Mouse (Mus musculus) cerebellum, postnatal 4 days (tissue): ENCODE results near the gene Hnrnpab.
A peak's percentile ranks its signal among the peaks of the same experiment; 100 is the strongest.

Experiments
- DNase-seq, 2 experiments: peaks; one replicate each; pipeline ENCODE4 v3.0.0; 2022; ENCODE audit warnings: low spot score in 2 of 2, mixed read lengths in 1 of 2

Gene Hnrnpab

DNA sequence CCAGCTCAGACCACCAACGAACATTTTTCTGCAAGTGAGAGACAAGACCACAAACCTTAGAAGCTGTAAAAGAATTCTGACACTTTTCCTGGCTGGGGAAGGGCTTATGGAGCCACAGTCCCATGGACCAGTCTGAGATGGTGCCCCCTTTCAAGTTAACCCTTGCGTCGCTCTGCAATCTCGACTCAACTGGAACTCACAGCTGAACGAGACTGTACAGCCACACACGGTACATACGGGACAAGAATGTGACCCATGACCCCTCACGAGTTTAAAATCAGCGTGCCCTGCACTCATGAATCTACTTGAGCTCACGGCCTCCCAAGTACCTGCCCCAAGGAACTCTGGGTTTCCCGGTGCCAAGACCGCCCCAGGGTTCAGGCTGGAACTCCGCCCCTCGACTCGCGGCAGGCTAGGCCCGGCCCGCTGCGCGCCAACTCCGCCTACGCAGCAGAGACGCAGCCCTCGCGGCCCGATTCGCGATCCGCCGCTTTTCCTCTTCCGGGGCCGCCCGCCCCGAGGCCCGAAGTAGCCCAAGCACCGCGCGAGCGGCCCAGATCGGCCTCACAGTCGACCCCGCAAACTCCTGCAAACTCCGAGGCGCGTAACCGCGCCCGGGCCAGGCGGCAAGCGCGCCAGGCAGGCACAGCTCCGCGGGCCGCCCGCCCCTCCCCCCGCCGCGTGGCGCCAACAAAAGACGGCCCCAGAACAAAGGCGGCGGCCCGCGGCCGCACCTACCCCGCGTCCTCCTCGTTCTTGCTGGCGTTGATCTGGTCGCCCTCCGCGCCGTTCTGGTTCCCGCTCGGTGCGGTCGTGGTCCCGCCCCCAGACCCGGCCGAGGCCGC, 823 bp downstream of the Hnrnpab start:
- DNase-seq, result peak; percentile 52 to 78

DNA sequence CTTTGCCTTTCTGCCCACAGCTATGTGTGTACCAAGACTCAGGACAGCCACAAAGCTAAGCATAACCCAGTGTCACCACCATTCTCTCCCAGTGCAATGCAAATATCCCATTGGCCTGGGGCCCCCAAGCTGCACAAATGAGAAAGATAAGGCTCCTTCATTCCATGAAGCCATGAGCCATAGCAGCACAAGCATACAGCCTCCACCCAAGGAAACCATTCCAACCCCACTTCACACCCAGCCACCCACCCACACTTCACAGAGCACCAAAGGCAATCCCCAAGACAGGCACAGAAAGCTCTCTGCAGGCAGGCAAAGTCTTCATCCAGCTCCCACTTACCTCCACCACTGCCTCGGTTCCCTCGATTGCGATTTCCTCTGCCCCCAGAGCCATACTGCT, 4.4 kb downstream of the Hnrnpab start:
- no peak for DNase-seq

DNA sequence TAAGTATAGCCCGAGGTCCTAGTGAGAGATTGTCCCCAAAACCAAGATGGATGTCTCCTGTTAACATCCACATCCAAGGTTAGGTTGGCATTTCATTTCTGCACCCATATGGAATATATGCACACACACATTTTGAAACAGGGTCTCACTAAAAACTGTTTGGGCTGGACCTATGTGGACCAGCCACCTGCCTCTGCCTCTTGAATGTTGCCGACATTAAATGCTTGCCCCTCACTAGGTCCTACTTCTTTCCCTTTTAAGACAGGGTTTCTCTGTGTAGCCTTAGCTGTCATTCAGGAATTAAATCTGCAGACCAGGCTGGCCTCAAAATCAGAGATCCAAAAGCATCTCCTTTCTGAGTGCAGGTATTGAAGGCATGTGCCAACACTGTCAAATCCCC, 9.1 kb downstream of the Hnrnpab start:
- DNase-seq, result no peak

DNA sequence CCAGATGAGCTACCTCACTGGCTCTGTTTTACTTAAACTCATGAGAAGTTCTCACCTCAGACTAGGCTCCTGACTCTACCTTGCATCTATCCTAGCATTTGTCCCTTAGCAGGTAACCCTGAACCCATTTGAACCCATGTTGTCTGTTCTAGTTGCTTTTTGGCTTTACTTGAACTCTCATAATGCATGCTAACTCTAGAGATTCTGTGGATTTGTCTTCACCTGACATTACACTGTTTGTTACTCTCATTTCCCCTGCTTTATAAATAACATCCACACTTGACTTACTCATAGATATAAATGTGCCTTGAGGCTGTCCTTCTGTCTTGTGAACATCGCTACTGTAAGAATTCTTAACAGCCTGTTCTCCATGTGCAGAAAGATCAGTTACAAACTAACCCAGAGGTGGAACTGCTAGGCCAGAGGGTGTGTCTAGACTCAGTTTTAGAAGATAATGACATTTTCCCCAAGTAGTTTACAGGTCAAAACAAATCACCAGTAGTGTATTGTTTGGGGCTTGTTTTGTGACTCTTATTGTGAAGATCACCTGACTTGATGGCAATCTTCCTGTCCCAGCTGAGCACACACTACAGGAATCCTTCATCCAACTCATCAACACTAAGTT, 11.1 kb downstream of the Hnrnpab start:
- DNase-seq, result no peak

DNA sequence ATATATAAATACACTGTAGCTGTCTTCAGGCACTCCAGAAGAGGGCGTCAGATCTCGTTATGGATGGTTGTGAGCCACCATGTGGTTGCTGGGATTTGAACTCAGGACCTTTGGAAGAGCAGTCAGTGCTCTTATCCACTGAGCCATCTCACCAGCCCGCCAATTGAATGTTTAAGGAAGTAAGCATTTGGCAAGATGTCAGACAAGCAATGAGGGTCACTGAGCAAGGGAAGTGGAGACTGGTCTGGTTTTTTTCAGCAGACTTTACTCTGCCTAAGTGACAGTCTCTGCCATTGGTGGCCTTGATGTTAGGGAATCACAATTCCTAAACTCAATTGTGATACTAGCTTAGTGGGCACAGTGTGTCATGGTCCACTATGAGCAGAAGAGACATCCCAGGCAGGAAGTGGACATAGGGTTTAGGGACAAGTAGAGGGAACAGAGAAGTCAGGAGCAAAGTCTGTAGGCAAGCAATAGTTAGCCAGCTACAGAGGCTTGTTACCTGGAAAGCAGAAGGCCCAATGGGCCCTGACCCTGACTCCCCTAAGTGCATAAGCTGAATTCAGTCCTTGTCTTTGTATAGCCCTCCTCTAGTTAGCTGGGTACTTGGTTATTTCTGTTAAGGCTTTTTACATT, 11.8 kb downstream of the Hnrnpab start:
- no peak for DNase-seq

DNA sequence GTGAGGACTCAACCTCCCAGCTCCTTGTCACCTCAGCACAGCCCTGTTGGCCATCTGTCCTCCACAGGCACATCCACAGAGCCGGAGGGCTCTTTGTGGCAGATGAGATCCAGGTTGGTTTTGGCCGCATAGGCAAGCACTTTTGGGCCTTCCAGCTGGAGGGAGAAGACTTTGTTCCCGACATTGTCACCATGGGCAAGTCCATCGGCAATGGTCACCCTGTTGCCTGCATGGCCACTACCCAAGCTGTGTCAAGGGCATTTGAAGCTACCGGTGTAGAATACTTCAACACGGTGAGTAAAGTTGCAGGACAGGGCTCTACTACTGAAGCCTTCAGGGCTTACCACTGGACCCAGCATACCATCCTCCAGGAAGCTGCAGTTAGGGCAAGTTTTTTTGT, 12.8 kb downstream of the Hnrnpab start:
- no peak for DNase-seq

DNA sequence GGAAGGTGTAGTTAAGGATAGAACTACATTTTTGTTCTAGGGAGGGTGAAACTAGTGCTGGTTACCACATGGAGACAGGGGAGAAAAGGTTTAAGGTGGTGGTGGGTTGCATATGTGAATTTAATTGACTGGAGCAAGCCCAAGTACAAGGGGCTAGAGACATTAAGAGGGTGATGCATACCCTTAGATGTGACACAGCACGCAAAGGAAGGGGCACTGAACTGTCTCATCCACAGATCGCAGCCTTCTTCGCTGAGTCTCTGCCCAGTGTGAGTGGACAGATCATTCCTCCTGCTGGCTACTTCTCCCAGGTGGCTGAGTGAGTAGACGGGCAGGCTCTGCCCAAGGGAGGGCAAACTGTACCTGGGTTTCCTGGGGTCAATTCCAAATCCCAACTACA, 13.3 kb downstream of the Hnrnpab start:
- no peak for DNase-seq

DNA sequence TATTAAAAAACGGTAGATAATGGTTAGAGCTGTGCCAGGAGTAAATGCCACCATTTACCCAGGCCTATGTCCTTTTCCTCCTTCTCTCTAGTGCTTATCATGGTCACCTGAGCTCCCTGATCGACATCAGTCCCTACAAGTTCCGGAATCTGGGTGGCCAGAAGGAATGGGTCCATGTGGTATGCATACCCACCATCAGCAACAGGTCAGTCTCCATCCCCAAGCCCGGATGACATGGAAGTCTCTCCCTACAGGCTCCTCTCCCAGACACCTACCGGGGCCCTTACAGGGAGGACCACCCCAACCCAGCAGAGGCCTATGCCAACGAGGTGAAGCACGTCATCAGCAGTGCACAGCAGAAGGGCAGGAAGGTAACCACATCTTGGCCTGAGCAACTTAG, 14.7 kb downstream of the Hnrnpab start:
- DNase-seq, result no peak

DNA sequence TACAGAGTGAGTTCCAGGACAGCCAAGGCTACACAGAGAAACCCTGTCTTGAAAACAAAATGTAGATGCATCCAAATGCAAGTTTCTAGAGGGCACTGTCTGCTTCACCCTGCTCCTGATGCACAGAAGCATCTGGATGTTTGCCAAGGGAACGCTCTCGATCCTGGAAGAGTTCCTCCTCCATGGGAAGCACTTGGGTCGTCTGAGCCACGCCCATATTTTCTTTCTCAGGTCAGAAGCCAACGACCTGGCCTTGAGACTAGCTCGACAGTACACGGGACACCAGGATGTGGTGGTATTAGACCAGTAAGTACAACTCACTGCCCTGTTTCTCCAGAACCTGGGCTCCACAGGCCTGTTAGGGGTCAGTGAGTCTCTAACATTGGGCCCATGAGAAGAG, 15.5 kb downstream of the Hnrnpab start:
- DNase-seq, result no peak

DNA sequence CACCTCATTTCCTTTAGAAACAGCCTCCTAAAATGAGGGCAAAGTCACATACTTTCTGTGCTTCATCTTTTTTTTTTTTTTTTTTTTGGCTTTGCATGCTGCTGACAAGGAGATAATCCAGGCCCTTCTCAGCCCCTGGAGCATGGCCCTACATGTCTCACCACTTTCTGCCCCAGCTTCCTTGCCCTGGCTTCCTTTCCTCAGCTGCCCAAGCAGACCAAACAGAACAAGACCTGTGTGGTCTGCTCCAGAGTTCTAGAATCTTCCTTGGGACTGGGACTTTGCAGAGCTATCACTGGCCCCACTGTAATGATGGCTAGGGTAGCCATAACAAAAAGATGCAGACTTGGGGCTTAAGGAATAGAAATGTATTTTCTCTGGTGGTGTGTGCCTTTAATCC, 16.6 kb downstream of the Hnrnpab start:
- DNase-seq, result no peak

DNA sequence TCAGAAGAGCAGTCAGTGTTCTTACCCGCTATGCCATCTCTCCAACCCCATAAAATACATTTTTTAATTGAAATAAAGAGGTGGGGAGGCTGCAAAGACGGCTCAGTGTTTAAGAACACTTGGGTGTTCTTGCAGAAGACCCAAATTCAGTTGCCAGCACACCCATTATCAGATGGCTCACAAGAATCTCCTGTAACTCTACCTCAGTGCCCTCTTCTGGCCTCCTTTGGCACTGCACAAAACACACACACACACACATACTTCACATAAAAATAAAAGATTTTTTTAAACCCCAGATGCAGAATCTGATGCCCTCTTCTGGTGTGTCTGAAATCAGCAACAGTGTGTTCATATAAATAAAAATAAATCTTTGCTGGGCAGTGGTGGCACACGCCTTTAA, 17.8 kb downstream of the Hnrnpab start:
- DNase-seq, result no peak

DNA sequence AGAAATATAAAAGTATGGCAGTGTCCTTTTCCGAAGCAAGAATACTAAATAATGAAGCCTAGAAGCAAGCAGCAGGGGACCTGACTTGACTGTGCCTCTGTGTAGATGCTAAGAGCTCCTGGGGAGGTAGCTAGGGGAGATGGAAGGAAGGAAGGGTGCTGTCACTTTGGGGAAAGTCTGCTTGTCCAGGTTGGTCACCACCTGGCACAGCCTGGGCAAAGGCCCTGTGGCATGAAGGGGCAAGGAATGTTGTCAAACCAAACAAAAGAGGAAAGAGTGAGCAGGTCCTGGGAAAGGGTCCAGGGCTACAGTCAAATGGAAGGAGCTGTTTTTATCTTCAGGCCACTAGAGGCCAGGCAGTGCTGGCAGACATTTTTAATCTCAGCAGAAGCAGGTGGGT, 19.6 kb downstream of the Hnrnpab start:
- DNase-seq, result no peak

DNA sequence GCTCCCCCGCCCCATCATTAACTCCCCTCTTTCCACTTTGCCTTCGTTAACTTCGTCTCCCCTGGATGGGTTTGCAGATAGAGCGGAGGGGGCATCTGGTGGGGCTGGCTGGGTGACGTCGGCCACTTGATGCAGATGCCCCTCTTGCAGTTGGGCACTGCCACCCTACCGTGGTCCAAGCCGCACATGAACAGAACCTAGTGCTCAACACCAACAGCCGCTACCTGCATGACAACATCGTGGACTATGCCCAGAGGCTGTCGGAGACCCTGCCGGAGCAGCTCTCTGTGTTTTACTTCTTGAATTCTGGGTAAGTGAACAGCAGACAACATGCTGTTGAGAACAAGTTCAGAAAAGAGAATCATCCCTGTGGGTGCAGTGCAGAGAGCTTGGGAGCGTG, 20.2 kb downstream of the Hnrnpab start:
- DNase-seq, result no peak

DNA sequence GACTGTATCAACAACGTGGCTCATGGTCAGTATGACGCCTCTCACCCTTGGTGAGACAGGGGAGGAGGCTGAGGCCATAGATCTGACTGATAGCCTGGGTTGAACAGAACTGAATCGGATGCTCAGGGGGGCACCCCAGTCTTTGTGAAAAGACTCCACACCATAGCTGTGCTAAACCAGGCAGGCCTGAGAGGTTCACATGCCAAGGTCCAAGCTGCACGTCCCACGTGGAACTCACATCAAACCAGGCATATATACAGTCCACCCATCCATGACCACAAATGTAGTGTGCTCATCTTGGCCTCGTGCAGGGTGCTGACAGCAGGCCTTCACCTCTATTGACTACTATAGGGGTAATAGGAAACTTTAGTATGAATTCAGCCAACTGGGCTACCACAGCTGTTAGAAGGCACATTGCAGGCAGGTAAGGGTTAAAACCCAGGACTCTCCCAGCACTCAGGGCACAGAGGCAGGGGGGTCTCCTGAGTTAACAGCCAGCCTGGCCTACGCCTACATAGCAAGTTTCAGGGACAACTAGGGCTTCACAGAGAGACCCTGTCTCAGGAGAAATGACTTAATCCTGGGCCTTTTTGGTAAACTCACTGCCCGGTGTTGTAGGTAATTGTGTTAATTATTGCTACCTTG, 20.9 kb downstream of the Hnrnpab start:
- DNase-seq, result no peak

DNA sequence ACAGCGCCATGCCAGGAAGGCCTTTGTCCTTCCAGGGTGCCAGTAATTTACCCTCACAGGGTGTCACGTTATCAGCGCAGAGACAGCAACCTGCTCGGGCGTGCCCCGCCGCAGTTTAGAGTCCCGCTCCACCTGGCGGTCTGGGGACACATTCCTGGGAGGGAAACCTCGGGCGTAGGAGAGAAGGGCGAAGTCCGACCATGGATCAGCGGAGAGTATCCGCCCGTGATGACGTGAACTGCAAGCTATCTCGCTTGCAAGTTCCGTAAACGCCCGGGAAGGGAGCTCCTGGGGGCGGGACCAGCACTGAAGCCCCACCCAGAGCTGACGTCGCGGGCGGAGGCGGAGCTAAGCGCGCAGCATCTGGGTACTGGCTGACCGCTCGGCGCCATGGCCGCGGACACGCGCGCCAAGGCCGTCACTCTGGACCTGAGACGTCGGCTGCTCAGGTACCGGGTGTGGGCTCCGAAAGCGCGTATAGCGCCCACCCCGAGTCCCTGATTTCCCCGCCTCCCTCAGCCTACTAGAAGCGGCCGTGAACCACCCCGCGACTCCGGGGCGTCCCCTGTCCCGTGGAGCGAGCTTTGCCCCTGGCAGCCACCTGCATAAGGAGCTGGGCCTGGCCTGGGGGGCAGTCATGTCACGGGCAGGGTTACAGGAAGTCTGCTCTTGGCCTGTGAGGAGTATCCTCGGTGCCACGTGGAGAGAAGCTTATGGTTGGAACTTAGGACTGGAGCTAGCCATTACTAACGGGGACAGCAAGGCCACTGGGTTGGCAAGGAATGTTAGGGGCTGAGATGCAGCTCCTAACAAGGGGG, 22.0 kb downstream of the Hnrnpab start, which contains the start of gene Phykpl:
TSS of gene Phykpl (plus strand) at position 327 of the 818 bp plus-strand sequence.
- peak; percentile 80 to 95 for DNase-seq

DNA sequence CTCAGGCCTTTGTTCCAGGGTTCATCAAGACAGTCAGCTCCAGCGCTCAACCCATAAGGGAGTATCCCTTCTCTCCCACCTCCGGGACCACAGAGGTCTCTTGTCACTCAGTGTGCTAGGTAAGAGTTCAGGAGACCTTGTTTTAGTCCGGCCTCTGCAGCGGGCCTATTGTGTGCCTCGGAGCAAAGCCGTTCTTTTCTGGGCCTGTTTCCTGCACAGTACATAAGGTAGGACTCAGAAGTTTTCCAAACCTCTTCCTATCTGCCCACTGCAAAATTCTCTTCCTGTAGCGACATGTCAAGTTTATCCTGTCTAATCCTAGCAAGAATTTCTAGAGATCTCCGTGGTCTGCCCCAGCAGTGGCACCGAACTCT, 22.6 kb downstream of the Hnrnpab start:
- DNase-seq, result no peak

DNA sequence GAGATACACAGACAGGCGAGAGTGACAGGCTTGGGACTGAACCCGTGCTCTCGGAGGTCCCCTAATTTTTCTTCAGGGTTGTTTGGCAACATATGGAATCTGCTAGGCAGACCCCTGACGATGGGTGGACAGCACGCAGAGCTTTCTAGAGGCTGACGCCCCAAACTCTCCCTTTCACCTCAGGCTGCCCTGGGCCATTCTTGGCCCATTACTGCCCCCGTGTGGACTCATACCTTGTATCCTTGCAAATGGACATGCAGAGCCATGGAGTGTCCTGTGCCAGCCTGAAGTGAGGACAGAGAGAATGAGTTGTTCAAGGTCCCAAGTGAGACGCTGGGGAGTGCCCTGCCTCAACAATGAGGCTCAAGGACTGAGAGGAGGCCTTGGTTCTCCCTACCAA, 23.9 kb downstream of the Hnrnpab start:
- peak; percentile 55 to 74 for DNase-seq

DNA sequence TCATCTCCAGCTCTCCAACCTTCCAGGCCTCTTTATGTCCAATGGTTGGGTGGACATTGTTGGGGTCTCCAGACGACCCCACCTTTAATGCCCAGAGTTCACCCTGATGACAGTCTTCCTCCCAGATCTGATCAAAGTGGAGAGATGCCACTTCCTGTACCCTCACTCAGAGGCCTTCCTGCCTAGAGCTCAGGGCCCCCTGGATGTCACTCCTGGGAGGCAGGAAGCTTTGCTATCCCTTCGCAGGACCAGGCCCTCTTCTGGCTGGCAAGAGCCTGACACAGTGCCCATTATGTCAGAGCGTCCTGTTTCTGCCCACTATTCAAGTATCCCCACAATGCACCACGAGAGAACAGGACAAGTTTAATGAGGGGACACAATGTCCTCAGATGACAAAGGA, 27.6 kb downstream of the Hnrnpab start:
- no peak for DNase-seq

DNA sequence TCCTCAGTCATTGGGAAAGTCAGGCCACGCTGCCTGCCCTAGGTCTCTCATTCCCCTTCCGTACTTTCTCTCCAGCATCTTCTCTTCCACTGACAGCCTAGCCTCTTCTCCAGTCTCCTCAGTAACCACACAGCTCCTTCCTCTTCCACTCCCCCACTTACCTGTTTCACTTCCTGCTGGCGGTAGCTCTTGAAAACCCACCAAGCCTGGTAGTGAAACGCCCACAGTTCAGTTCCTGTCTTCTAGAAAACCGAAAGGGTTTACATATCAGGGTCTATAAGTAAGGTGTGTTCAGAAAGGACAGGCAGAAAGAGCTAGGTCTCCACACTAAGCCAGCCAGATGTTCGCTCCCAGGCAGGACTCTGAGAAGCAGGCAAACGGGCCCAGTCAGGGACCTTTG, 29.1 kb downstream of the Hnrnpab start:
- no peak for DNase-seq

DNA sequence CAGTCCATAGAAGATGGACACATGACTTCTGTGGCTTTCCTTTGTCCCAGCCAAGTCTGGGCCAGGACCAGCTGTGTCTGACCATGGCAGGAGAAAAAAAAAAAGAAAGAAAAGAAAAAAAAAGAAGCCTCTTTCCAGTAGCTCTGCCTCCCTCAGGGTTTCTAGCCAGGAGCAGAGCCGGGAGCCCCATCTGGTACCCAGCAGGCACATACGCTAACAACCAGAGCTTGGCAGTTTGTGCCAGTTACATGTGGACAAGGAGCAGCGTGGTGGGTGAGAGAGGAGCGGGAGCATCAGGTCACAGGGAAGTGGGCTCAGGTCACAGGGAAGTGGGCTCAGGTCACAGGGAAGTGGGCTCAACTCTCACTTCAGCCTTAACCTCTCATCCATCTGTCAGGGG, 30.2 kb downstream of the Hnrnpab start:
- DNase-seq, result peak in 1 of 2 experiments; percentile 29

DNA sequence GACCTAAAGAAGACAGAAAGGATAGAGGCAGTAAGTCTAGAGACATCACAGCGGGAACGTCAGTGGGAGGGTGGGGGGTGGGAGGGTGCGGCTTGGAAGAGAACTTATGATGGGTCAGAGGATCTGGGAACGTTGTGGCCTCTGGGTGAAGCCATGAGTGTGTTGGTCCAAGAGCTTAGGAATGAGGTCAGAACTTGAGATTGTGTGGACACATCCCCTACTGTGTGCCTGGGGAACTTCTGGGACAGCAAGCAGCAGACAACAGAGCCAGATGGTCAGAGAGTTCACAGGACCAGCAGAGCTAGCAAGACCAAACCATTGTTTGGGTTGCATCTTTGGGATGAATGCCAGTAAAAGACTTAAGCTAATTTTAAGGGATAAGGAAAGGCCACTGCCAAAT, 37.8 kb downstream of the Hnrnpab start:
- no peak for DNase-seq

DNA sequence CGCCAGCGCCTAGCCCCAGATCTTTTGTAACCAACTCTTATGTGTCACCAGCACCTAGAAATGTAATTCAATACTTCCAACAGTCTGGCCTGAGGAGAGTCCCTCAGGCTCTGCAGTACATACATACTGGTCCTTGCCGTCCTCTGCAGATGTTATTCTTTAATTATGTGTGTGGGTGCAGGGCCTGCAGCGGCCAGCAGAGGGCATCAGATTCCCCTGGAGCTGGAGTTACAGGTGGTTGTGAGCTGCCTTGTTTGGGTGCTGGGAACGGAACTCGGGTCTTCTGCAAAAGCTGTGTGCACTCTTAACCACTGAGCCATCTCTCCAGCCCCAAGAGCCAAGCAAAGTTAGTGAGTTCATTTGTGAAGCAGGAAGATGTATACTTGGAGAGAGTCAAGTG, 40.7 kb downstream of the Hnrnpab start:
- DNase-seq, result no peak
